Mouse (Mus musculus) hindbrain, postnatal 0 days (tissue): ENCODE results near the gene 4933417A18Rik. TPM values are rescaled to one million over a fixed set of nuclear protein-coding genes. Genes with fewer than 3 reads are reported as not detected.
A peak's percentile ranks its signal among the peaks of the same experiment; 100 is the strongest.
"Not testable (repeated sequence)": the region's sequence is repeated elsewhere in the genome, so short reads cannot be mapped to it uniquely, and the experiment has no call there.

Source experiments
- ATAC-seq: fragments of 200-750 bp; cut with Nextera tagmentation; 2 replicates; pipeline ENCODE4 v1.8.0; 2017; ENCODE audit warnings: mild to moderate bottlenecking, moderate TSS enrichment, moderate library complexity
- DNase-seq: peaks from one replicate; pipeline ENCODE4 v3.0.0-alpha.2; 2015; ENCODE audit warnings: low spot score
- H3K27ac ChIP-seq: fragments of 300-500 bp; sonication (generic); 2 replicates; pipeline ENCODE4 v1.5.1; 2014; ENCODE audit warnings: mild to moderate bottlenecking
- H3K27me3 ChIP-seq: fragments of 300-500 bp; sonication (generic); 2 replicates; pipeline ENCODE4 v1.6.1; 2014; ENCODE audit warnings: low read length, mixed read lengths; ENCODE audit not compliant: insufficient read depth
- H3K36me3 ChIP-seq: fragments of 300-500 bp; sonication (generic); 2 replicates; pipeline ENCODE4 v1.6.1; 2014; ENCODE audit warnings: low read length, mixed read lengths; ENCODE audit not compliant: insufficient read depth
- H3K4me1 ChIP-seq: fragments of 300-500 bp; sonication (generic); 2 replicates; pipeline ENCODE4 v1.6.1; 2014; ENCODE audit warnings: antibody characterized with exemption, low read length, mixed read lengths; ENCODE audit not compliant: insufficient read depth
- H3K4me2 ChIP-seq: fragments of 300-500 bp; sonication (generic); 2 replicates; pipeline ENCODE4 v1.6.1; 2014; ENCODE audit warnings: low read depth, mild to moderate bottlenecking, low read length, moderate library complexity, mixed read lengths
- H3K4me3 ChIP-seq: fragments of 300-500 bp; sonication (generic); 2 replicates; pipeline ENCODE4 v1.5.1; 2014; ENCODE audit warnings: low read length
- H3K9ac ChIP-seq: fragments of 300-500 bp; sonication (generic); replicated peaks from 2 replicates; pipeline ENCODE4 v1.6.1; 2014; ENCODE audit warnings: mild to moderate bottlenecking, low read length, moderate library complexity, mixed read lengths
- H3K9me3 ChIP-seq: fragments of 300-500 bp; sonication (generic); 2 replicates; pipeline ENCODE4 v1.6.1; 2016; ENCODE audit warnings: low read length, mixed read lengths
- CTCF ChIP-seq: IDR thresholded peaks from 2 replicates; pipeline ENCODE4 v1.5.1; 2016; ENCODE audit warnings: antibody characterized with exemption, control low read depth, low read depth
- WGBS: fragments of 180-500 bp; shearing (Covaris S2); extraction: QIAGEN DNeasy Blood & Tissue Kit; methylation state at CpG from one replicate; pipeline ENCODE4 v1.1.7; 2014; 5-methylcytosine and 5-hydroxymethylcytosine counted together
- polyA plus RNA-seq: library from polyadenylated mRNA; unstranded; fragments of >200 nt; fragmentation: Nextera tagmentation; extraction: Ambion mirVana; gene quantifications from 2 replicates; pipeline ENCODE4 v1.2.1, GENCODE M21; 2015
- total RNA-seq: library from RNA; depleted of rRNA; stranded (reverse); fragments of >200 nt; gene quantifications from 2 replicates; pipeline ENCODE4 v1.2.3, GENCODE M21; 2014; rRNA removed

Gene 4933417A18Rik
- total RNA-seq: not detected in 2 replicates
- not detected in 2 replicates for polyA plus RNA-seq

DNA sequence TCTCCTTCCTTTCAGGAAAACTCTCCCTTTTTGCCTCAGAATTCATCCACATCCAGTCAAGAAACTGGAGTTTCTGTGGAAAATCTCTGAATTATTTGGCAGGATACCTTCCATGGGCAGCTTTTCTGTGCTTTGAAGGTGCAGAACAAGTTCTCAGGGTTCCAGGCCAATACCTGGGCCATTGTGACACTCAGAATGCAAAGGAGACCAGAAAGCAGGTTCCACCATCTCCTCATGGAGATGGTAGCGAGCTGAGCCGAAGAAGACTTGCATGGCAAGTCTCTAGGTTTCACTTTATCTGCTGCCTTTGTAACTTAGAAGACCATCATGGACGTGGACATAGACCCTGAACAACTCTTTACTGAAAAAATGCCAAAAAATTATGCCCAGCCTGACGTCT lies at the start of gene 4933417A18Rik, which contains the start of gene Fam217a:
Gene 4933417A18Rik, plus strand, starts transcription at position 200 of the 400 bp plus-strand sequence.
Gene Fam217a, minus strand, starts transcription at position 101 of the 400 bp plus-strand sequence.
- H3K27ac ChIP-seq: no peak within 1 kb of the TSS
- DNase-seq (no peak), ATAC-seq (no peak)
- H3K4me1 ChIP-seq: no peaks in the 10 kb centered on the region
- no peaks in the 10 kb centered on the region for H3K27me3 ChIP-seq
- H3K4me3 ChIP-seq: no peak within 1 kb of the TSS
- whole genome bisulfite sequencing: 81% methylated on average over 4 of the region's 4 CpGs
- no peak within 1 kb of the TSS for H3K4me2 ChIP-seq
- H3K36me3 ChIP-seq: no peaks in the 10 kb centered on the region
- no peak for TF ChIP-seq CTCF
- H3K9ac ChIP-seq: no peak within 1 kb of the TSS
- H3K9me3 ChIP-seq: no peaks in the 10 kb centered on the region

- Histone ChIP-seq H3K4me3 (peak overlapping the region; percentile 88), H3K9ac (peak overlapping the region; percentile 74), H3K4me2 (peak overlapping the region; percentile 86), H3K27ac (peak overlapping the region; percentile 98)
- H3K27me3 ChIP-seq, H3K36me3 ChIP-seq, DNase-seq, ATAC-seq, H3K9me3 ChIP-seq, H3K4me1 ChIP-seq: not testable (repeated sequence)
- WGBS: 17% methylated on average over 13 of the region's 13 CpGs
Observed at GRCm38 (mm10) chr13:34874736-34875135, 49.5 kb upstream of the 4933417A18Rik start.

- peaks cover 5% of the 10 kb centered on the region for H3K4me1 ChIP-seq
- peak within 1 kb of the TSS; percentile 86 for H3K4me2 ChIP-seq
- peak within 1 kb of the TSS; percentile 74 for H3K9ac ChIP-seq
- 1% methylated on average over 40 of the region's 40 CpGs for WGBS
- DNase-seq (peak; percentile 96), ATAC-seq (peak; percentile 84)
- no peaks in the 10 kb centered on the region for H3K27me3 ChIP-seq
- no peak for TF ChIP-seq CTCF
- peak within 1 kb of the TSS; percentile 88 for H3K4me3 ChIP-seq
- H3K9me3 ChIP-seq: no peaks in the 10 kb centered on the region
- H3K36me3 ChIP-seq: no peaks in the 10 kb centered on the region
- peak within 1 kb of the TSS; percentile 98 for H3K27ac ChIP-seq
Observed at GRCm38 (mm10) chr13:34875166-34875710, 49.0 kb upstream of the 4933417A18Rik start, which contains the start of gene Prpf4b. TSS of gene Prpf4b (plus strand) at chr13:34875302.

- no peaks in the 10 kb centered on the region for H3K36me3 ChIP-seq
- peak overlapping the region; percentile 98 for H3K27ac ChIP-seq
- H3K27me3 ChIP-seq: no peaks in the 10 kb centered on the region
- peak overlapping the region; percentile 86 for H3K4me2 ChIP-seq
- no peaks in the 10 kb centered on the region for H3K9me3 ChIP-seq
- ATAC-seq (peak; percentile 53), DNase-seq (peak; percentile 69)
- peak overlapping the region; percentile 74 for H3K9ac ChIP-seq
- H3K4me3 ChIP-seq: peak overlapping the region; percentile 88
- H3K4me1 ChIP-seq: peaks cover 5% of the 10 kb centered on the region
- under 1% methylated on average over 40 of the region's 50 CpGs for WGBS
- TF ChIP-seq CTCF: peak; percentile 45
Observed at GRCm38 (mm10) chr13:34875741-34876445, 48.3 kb upstream of the 4933417A18Rik start.

DNA sequence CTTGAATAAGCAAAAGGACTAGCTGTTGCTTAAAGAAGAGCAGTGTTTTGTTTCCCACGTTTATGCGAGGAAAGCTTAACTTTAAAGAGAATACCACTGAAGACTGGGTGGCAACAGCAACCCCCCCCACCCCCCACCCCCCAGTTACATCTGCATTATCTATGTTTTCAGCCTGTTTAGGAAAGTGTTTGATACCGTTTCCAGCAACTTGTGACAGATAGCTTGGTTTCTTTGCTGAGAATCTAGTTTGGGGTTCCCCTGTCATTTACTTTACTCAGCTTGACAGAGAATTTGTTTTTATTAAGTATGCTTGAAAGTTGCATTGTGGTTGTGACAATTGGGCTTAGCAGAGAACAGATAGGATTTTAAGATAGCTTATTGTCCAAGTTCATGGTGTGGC lies 47.7 kb upstream of the 4933417A18Rik start:
- H3K9ac ChIP-seq: peak overlapping the region; percentile 74
- no peaks in the 10 kb centered on the region for H3K9me3 ChIP-seq
- TF ChIP-seq CTCF: no peak
- no peaks in the 10 kb centered on the region for H3K36me3 ChIP-seq
- 8% methylated on average over 3 of the region's 3 CpGs for WGBS
- H3K4me2 ChIP-seq: peak overlapping the region; percentile 86
- no peaks in the 10 kb centered on the region for H3K27me3 ChIP-seq
- H3K4me3 ChIP-seq: peak overlapping the region; percentile 88
- H3K27ac ChIP-seq: 0 out of 2 replicates have a peak overlapping the region, but pooled peaks have one; percentile 98
- no peak for ATAC-seq
- peaks cover 5% of the 10 kb centered on the region for H3K4me1 ChIP-seq
- no peak for DNase-seq

DNA sequence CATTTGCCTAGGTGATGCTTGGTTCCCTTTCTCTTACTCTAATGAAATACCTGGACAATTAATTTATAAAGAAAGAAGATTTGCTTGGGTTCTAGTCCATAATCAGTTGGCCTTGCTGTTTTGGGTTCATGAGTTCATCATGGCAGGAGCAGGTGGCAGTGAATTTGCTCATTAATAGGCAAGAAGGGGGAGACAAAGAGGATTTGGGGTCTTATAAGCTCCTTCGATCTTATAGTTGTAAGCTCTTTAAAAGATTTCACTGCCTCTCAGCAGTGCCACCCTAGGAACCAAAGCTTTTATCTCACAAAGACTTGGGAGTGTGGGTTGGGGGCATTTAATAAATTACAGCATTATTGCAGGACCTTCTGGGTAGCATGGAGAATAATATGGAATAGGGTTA lies 31.3 kb upstream of the 4933417A18Rik start:
- H3K4me3 ChIP-seq: no peak overlapping the region
- ATAC-seq (no peak), DNase-seq (no peak)
- no peak for TF ChIP-seq CTCF
- H3K27ac ChIP-seq: no peak overlapping the region
- no peaks in the 10 kb centered on the region for H3K27me3 ChIP-seq
- peaks cover 60% of the 10 kb centered on the region for H3K36me3 ChIP-seq
- H3K4me2 ChIP-seq: no peak overlapping the region
- no peak overlapping the region for H3K9ac ChIP-seq
- 74% methylated on average over 1 of the region's 1 CpGs for WGBS
- no peaks in the 10 kb centered on the region for H3K9me3 ChIP-seq
- H3K4me1 ChIP-seq: no peaks in the 10 kb centered on the region
